ENCODE assay signal across 8 mouse cellular contexts in the genomic region with DNA sequence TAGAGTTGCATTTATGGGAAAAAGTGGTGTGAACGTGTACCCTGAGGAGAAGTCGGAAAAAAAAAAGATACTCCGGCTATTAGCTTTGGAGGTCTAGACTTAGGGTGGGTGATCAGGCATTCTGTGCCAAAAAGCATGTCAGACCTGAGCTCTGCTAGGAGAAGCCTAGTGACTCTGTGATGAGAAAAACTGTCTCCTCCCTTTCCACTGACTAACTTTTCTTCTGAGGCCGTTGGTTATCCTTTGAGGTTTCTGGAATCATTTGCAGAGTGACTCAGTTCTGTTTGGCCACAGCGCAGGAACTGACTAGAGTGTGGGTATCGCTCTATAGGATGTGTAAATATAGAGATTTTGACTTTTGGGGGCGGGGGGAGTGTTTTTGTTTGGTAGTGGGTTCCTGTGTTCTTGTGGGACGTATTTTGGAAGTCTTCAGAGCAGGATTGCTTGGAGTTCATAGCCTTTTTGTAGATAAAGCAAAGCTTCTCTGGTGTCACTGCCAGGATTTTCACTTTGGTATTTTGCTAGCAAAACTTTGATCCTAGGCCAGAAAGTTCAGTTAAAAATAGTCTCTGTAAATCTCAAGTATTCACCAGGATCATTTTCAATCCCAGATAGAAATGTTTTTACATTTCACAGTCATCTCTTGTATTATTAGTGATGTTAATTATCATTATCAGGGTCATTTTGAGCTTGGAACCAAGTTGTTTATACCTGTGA. TPM values are rescaled to one million over a fixed set of nuclear protein-coding genes. Genes with fewer than 3 reads are reported as not detected.
DNase-seq lines count a peak whose midpoint lies in the region; ATAC-seq lines count a peak whose summit lies in the region.

No protein-coding gene starts in this region.

- no peaks in the 10 kb centered on the region for H3K36me3 ChIP-seq in forebrain, embryonic 14.5 days (ENCODE audit: control insufficient read depth, insufficient read depth, low read length)
- no peaks in the 10 kb centered on the region for H3K36me3 ChIP-seq in kidney, embryonic 16.5 days (ENCODE audit: insufficient read depth, low read length)
- H3K36me3 ChIP-seq in neural tube, embryonic 13.5 days, result no peaks in the 10 kb centered on the region

- ATAC-seq in forebrain, embryonic 14.5 days, result no peak
- no peak for ATAC-seq in kidney, embryonic 16.5 days (ENCODE audit: low FRiP score, low TSS enrichment)
- no peak for ATAC-seq in neural tube, embryonic 13.5 days (ENCODE audit: low read depth)

- H3K27ac ChIP-seq in forebrain, embryonic 14.5 days (ENCODE audit: low read depth, low read length), result no peak overlapping the region
- H3K27ac ChIP-seq in kidney, embryonic 16.5 days (ENCODE audit: low read length), result no peak overlapping the region; the same call in 1 of the 2 replicates
- no peak overlapping the region for H3K27ac ChIP-seq in neural tube, embryonic 13.5 days (replicated peaks)

- peaks cover 16% of the 10 kb centered on the region for H3K4me1 ChIP-seq in forebrain, embryonic 14.5 days (ENCODE audit: control insufficient read depth, insufficient read depth, low read length)
- H3K4me1 ChIP-seq in kidney, embryonic 16.5 days (ENCODE audit: insufficient read depth, low read length), result peaks cover 30% of the 10 kb centered on the region
- peaks cover 40% of the 10 kb centered on the region for H3K4me1 ChIP-seq in neural tube, embryonic 13.5 days (replicated peaks)

- H3K4me2 ChIP-seq in forebrain, embryonic 14.5 days (ENCODE audit: low read length), result peak overlapping the region; percentile 86
- H3K4me2 ChIP-seq in kidney, embryonic 16.5 days (replicated peaks; ENCODE audit: low read depth, low read length), result peak overlapping the region; percentile 64
- peak overlapping the region; percentile 72 for H3K4me2 ChIP-seq in neural tube, embryonic 13.5 days

- H3K9me3 ChIP-seq in forebrain, embryonic 14.5 days (replicated peaks; ENCODE audit: control insufficient read depth, low read length), result no peaks in the 10 kb centered on the region
- no peaks in the 10 kb centered on the region for H3K9me3 ChIP-seq in kidney, embryonic 16.5 days (ENCODE audit: low read length)
- H3K9me3 ChIP-seq in neural tube, embryonic 13.5 days, result no peaks in the 10 kb centered on the region

- 20% methylated on average over 8 of the region's 8 CpGs for WGBS in forebrain, embryonic 14.5 days
- 11% methylated on average over 8 of the region's 8 CpGs for WGBS in kidney, embryonic 16.5 days
- whole genome bisulfite sequencing in neural tube, embryonic 13.5 days, result 24% methylated on average over 8 of the region's 8 CpGs

- peak overlapping the region; percentile 92 for H3K9ac ChIP-seq in forebrain, embryonic 14.5 days (ENCODE audit: low read length)
- peak overlapping the region; percentile 93 for H3K9ac ChIP-seq in kidney, embryonic 16.5 days (replicated peaks; ENCODE audit: low read length)
- peak overlapping the region; percentile 95 for H3K9ac ChIP-seq in neural tube, embryonic 13.5 days

- H3K4me3 ChIP-seq in forebrain, embryonic 14.5 days (ENCODE audit: low read depth, low read length), result peak overlapping the region; percentile 88
- H3K4me3 ChIP-seq in kidney, embryonic 16.5 days (ENCODE audit: low read length), result peak overlapping the region; percentile 94
- peak overlapping the region; percentile 91 for H3K4me3 ChIP-seq in neural tube, embryonic 13.5 days

- DNase-seq in kidney, adult 18-20 months, result peak; percentile 21
- no peak for DNase-seq in kidney, adult 11 months
- peak; percentile 77 for DNase-seq in NIH3T3 (ENCODE audit: low read depth)
- DNase-seq in forebrain, embryonic 14.5 days (ENCODE audit: low spot score), result no peak
- DNase-seq in layer of hippocampus, postnatal 10 days (ENCODE audit: low spot score in 2 of 2), result no peak
- no peak for DNase-seq in frontal cortex, postnatal 14 days (ENCODE audit: low spot score in 2 of 2)

- no peaks in the 10 kb centered on the region for H3K27me3 ChIP-seq in forebrain, embryonic 14.5 days (replicated peaks; ENCODE audit: control insufficient read depth, insufficient read depth, low read length)
- no peaks in the 10 kb centered on the region for H3K27me3 ChIP-seq in kidney, embryonic 16.5 days (ENCODE audit: insufficient read depth, low read length)
- H3K27me3 ChIP-seq in neural tube, embryonic 13.5 days, result no peaks in the 10 kb centered on the region

RNA-seq across cellular contexts. Expression of a gene that starts 1.5 kb away (rescaled TPM):
- 12.1 and 13.8 TPM in 2 replicates for polyA plus RNA-seq in forebrain, embryonic 14.5 days (2014; fragmentation: Nextera tagmentation; extraction: Ambion mirVana)
- polyA plus RNA-seq in kidney, embryonic 16.5 days (2015; fragmentation: Nextera tagmentation; extraction: Ambion mirVana), result 10.6 and 11.4 TPM in 2 replicates
- 15.0 and 19.6 TPM in 2 replicates for polyA plus RNA-seq in neural tube, embryonic 13.5 days (2015; fragmentation: Nextera tagmentation; extraction: Ambion mirVana)
- total RNA-seq in layer of hippocampus, postnatal 10 days (2021), result 10 to 100 TPM; 79.1 to 79.4 TPM

Comparison
In these comparisons a context has a peak if more than half of its experiments do, and no peak if none do; other contexts are left out.
1. DNase-seq: peak in kidney, adult 18-20 months (single experiment) and NIH3T3 (single experiment); none in kidney, adult 11 months (single experiment), forebrain, embryonic 14.5 days (single experiment), layer of hippocampus, postnatal 10 days (0 of 2) and frontal cortex, postnatal 14 days (0 of 2).
2. Peak in every context shown above with its lines, with median percentiles within 50 percentile points of each other: H3K4me2 ChIP-seq, H3K4me3 ChIP-seq and H3K9ac ChIP-seq.